Mouse (Mus musculus): ENCODE measurements around the gene Frrs1.
A peak's percentile ranks its signal among the peaks of the same experiment; 100 is the strongest.

Frrs1 gene

DNA sequence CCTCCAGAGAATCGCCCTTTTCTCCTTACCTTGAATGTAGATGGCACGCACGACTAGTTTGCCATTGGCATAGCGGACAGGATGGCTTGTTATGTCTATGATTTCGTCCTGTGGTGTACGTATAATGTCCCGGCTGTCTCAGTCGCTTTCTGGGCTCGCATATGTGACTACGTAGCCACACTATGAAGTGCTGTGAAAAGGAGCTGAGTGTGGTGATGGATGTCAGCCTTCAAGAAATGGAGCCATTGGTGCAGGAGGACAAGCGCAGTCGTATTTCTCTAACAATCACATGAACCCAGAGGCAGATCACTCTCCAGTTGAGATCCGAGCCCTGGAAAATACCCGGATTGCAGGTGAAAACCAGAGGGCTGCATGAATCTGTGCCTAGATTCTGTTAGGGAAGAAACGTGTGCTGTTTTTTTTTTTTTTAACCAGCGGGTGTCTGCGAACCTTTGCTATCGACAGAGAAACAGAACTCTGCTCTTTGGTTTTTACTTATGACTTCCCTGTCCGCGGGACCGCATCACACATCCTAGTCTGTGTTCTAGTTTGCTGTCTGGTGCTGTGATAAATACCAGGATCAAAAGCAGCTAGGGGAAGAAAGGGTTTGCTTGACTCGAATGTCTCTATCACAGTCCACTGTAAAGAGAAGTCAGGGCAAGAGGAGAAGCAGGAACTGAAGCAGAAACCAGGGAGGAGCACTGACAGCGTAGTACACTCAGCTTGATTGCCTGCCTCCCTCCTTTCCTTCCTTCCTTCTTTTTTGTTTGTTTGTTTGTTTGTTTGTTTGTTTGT, 22.4 kb upstream of the Frrs1 start:
- no peak for TF ChIP-seq POU5F1 (IDR thresholded peaks at IDR 0.05; ENCODE audit: borderline replicate concordance, low read length)
- no peak for TF ChIP-seq CTCF (conservative IDR thresholded peaks at IDR 0.05; ENCODE audit: low read length)
- no peak for TF ChIP-seq NANOG (IDR thresholded peaks at IDR 0.05; ENCODE audit: borderline replicate concordance, low read length)
- Histone ChIP-seq H3K4me3 (replicated peaks; ENCODE audit: low read length) (peak overlapping the region; percentile 57), H3K9me3 (ENCODE audit: low read length) (no peaks in the 10 kb centered on the region), H3K36me3 (ENCODE audit: insufficient read depth, low read length) (no peaks in the 10 kb centered on the region), H3K27me3 (ENCODE audit: insufficient read depth, low read length) (0 out of 2 replicates have a peak, but pooled peaks cover 2% of the 10 kb centered on the region), H3K4me1 (replicated peaks; ENCODE audit: low read depth, low read length) (peaks cover 13% of the 10 kb centered on the region)

DNA sequence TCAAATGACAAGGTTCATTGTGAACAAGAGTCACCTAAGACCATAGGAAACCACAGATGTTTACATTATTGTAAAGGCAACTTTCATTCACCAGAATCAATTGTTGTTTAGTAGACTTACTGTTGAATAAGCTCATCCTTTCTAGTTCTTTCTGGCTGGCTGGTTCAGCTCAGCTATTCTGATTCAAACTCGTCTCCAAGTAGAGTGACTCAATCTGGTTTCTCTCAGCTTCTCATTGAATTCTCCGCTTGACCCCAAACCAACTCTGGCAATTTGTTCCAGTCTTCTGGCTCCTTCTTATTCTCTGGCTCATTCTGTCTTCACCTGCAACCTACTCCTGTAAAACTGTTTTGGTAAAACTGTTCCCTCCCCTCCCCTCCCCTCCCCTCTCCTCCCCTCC, 18.0 kb upstream of the Frrs1 start:
- Histone ChIP-seq H3K4me1 (replicated peaks; ENCODE audit: low read depth, low read length) (peaks cover 17% of the 10 kb centered on the region), H3K9me3 (ENCODE audit: low read length) (no peaks in the 10 kb centered on the region), H3K27me3 (ENCODE audit: insufficient read depth, low read length) (0 out of 2 replicates have a peak, but pooled peaks cover 2% of the 10 kb centered on the region), H3K36me3 (ENCODE audit: insufficient read depth, low read length) (no peaks in the 10 kb centered on the region), H3K4me3 (replicated peaks; ENCODE audit: low read length) (no peak overlapping the region)
- no peak for TF ChIP-seq NANOG (IDR thresholded peaks at IDR 0.05; ENCODE audit: borderline replicate concordance, low read length)
- TF ChIP-seq POU5F1 (IDR thresholded peaks at IDR 0.05; ENCODE audit: borderline replicate concordance, low read length), result no peak
- TF ChIP-seq CTCF (conservative IDR thresholded peaks at IDR 0.05; ENCODE audit: low read length), result no peak

DNA sequence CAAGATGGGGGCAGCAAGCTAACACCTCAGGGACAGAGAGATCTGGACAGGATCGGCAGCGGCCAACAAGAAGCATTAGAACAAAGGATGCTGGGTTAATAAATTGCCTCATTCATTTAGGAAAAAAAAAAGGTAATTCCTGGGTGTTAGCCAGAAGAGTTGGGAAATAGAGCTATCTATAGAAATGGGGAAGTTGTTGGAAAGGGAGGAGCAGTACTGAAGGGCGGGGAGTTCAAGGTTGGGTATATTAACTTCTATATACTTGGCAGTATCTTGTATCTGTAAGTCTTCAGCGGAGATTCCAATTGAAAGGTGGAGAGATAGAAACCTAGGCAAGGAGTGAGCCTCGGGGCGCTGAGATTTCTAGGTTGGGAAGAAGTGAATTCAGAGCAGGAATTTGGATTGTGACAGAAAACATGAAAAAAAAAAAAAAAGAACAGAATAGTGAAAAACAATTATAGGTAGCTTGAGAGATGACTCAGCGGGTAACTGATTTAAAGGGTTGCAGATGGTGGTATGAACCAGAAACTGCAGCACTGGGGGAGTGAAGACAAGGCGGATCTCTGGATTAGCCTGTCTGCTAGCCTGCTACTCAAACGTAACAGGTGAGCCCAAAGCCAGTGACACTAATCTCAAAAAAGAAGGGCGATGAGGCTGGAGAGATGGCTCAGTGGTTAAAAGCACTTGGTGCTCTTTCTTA, 14.2 kb upstream of the Frrs1 start:
- H3K9me3 ChIP-seq (ENCODE audit: low read length), result no peaks in the 10 kb centered on the region
- peak overlapping the region; percentile 26; the same call in 1 of the 2 replicates for H3K4me3 ChIP-seq (replicated peaks; ENCODE audit: low read length)
- no peaks in the 10 kb centered on the region for H3K36me3 ChIP-seq (ENCODE audit: insufficient read depth, low read length)
- peaks cover 9% of the 10 kb centered on the region for H3K4me1 ChIP-seq (replicated peaks; ENCODE audit: low read depth, low read length)
- H3K27me3 ChIP-seq (ENCODE audit: insufficient read depth, low read length), result 0 out of 2 replicates have a peak, but pooled peaks cover 3% of the 10 kb centered on the region
- TF ChIP-seq NANOG (IDR thresholded peaks at IDR 0.05; ENCODE audit: borderline replicate concordance, low read length), result no peak
- no peak for TF ChIP-seq POU5F1 (IDR thresholded peaks at IDR 0.05; ENCODE audit: borderline replicate concordance, low read length)
- no peak for TF ChIP-seq CTCF (conservative IDR thresholded peaks at IDR 0.05; ENCODE audit: low read length)

DNA sequence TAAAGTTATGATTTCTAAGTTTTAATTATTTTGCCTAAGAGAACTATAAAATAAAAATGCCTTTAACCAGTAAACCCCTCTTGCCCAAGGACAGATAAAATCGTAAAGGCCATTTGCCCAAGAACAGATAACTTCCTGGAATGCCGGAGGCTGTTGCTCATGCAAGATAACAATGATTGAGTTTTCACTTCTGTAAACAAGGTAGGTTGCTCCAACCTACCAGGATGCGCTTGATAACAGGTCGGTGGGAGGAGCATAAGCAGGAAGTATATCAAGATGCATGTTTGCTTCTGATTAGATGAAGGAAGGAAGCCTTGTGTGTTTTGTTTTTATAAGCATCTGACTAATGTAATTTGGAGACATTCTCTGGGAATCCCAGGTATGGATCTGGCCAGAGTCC, 13.2 kb upstream of the Frrs1 start:
- Histone ChIP-seq H3K36me3 (ENCODE audit: insufficient read depth, low read length) (no peaks in the 10 kb centered on the region), H3K27me3 (ENCODE audit: insufficient read depth, low read length) (0 out of 2 replicates have a peak, but pooled peaks cover 3% of the 10 kb centered on the region), H3K4me3 (replicated peaks; ENCODE audit: low read length) (no peak overlapping the region), H3K4me1 (replicated peaks; ENCODE audit: low read depth, low read length) (peaks cover 9% of the 10 kb centered on the region), H3K9me3 (ENCODE audit: low read length) (no peaks in the 10 kb centered on the region)
- TF ChIP-seq CTCF (conservative IDR thresholded peaks at IDR 0.05; ENCODE audit: low read length) (no peak), POU5F1 (IDR thresholded peaks at IDR 0.05; ENCODE audit: borderline replicate concordance, low read length) (no peak), NANOG (IDR thresholded peaks at IDR 0.05; ENCODE audit: borderline replicate concordance, low read length) (no peak)

DNA sequence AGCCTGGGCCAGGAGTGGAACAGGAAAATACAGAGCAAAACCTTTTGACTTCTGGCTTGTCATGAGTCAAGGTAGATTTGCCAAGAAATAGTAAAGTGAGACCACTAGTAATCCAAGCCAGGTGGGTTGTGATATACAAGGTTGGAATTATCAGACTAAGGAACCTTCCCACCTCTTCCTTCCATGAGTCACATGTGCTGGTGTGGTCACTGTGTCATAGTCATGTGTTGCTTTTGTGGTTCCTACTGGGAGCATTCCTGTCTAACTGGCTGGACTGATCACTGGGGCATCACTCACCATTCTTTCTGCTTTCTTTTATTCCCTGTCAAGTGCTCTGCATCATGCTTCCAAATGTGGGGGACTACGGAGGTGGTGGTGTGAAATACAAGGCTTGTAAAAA, 11.2 kb upstream of the Frrs1 start:
- Histone ChIP-seq H3K27me3 (ENCODE audit: insufficient read depth, low read length) (0 out of 2 replicates have a peak, but pooled peaks cover 3% of the 10 kb centered on the region), H3K36me3 (ENCODE audit: insufficient read depth, low read length) (no peaks in the 10 kb centered on the region), H3K4me3 (replicated peaks; ENCODE audit: low read length) (no peak overlapping the region), H3K4me1 (replicated peaks; ENCODE audit: low read depth, low read length) (peaks cover 9% of the 10 kb centered on the region), H3K9me3 (ENCODE audit: low read length) (no peaks in the 10 kb centered on the region)
- TF ChIP-seq CTCF (conservative IDR thresholded peaks at IDR 0.05; ENCODE audit: low read length) (no peak), POU5F1 (IDR thresholded peaks at IDR 0.05; ENCODE audit: borderline replicate concordance, low read length) (no peak), NANOG (IDR thresholded peaks at IDR 0.05; ENCODE audit: borderline replicate concordance, low read length) (no peak)

DNA sequence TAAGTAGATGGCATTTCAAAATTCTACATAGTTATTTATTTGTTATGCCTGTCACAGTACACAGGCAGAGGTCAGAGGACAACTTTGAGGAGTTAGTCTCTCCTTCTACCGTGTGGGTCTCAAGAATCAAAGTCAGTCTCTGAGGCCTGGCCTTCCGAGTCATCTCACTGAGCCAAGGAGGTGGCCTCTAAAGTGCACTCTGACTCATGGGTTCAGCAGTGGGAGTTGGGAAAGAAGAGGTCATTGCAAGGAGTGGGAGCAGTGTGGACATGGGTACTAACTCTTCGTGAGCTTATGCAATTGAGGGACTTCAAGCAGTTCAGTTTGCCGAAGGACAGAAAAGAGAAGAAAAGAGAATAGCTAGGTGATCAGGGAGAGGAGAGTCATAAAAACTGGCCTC, 10.3 kb upstream of the Frrs1 start:
- Histone ChIP-seq H3K27me3 (ENCODE audit: insufficient read depth, low read length) (0 out of 2 replicates have a peak, but pooled peaks cover 3% of the 10 kb centered on the region), H3K36me3 (ENCODE audit: insufficient read depth, low read length) (no peaks in the 10 kb centered on the region), H3K4me3 (replicated peaks; ENCODE audit: low read length) (no peak overlapping the region), H3K4me1 (replicated peaks; ENCODE audit: low read depth, low read length) (peaks cover 9% of the 10 kb centered on the region), H3K9me3 (ENCODE audit: low read length) (no peaks in the 10 kb centered on the region)
- no peak for TF ChIP-seq POU5F1 (IDR thresholded peaks at IDR 0.05; ENCODE audit: borderline replicate concordance, low read length)
- TF ChIP-seq CTCF (conservative IDR thresholded peaks at IDR 0.05; ENCODE audit: low read length), result no peak
- TF ChIP-seq NANOG (IDR thresholded peaks at IDR 0.05; ENCODE audit: borderline replicate concordance, low read length), result no peak

DNA sequence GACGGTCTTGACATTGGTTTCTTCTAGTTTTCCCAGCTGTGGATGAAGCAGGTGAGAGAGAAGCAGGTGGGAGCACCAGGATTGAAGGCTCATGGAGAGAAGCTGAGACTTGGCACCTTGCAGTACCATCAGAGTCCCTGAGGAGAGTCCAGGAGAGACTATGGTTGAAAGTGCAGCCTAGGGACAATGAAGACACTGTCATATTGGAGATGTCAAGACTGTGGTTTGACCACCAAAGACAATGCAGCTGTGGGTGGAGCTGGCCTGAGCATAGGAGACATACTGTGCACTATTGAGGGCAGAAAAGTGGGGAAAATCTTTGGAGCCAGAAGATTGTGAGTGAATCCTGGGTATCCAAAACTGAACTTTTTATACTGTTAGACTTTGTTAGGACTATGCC, 8.9 kb upstream of the Frrs1 start:
- 0 out of 2 replicates have a peak, but pooled peaks cover 3% of the 10 kb centered on the region for H3K27me3 ChIP-seq (ENCODE audit: insufficient read depth, low read length)
- no peaks in the 10 kb centered on the region for H3K4me1 ChIP-seq (replicated peaks; ENCODE audit: low read depth, low read length)
- no peak overlapping the region for H3K4me3 ChIP-seq (replicated peaks; ENCODE audit: low read length)
- H3K9me3 ChIP-seq (ENCODE audit: low read length), result no peaks in the 10 kb centered on the region
- no peaks in the 10 kb centered on the region for H3K36me3 ChIP-seq (ENCODE audit: insufficient read depth, low read length)
- TF ChIP-seq CTCF (conservative IDR thresholded peaks at IDR 0.05; ENCODE audit: low read length) (no peak), POU5F1 (IDR thresholded peaks at IDR 0.05; ENCODE audit: borderline replicate concordance, low read length) (no peak), NANOG (IDR thresholded peaks at IDR 0.05; ENCODE audit: borderline replicate concordance, low read length) (no peak)

DNA sequence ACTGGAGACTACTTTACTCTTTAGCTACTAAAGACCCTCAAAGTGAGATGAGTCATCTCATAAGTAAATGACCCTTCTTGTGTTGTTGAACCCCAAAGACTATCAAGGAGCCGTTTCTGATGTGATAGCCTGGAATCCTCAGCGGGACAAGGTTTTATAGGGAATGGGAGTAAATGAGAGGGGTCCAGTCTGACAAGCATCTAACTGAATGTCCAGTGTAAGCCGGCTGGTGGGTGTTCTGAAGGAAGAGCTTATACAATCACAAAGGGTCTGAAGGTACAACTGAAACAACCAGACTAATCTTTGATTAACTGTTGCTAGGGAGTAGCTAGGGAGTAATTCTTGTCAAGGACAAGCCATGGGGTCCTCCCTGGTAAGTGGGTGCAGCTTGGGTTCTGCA, 6.8 kb upstream of the Frrs1 start:
- H3K4me1 ChIP-seq (replicated peaks; ENCODE audit: low read depth, low read length), result peaks cover 3% of the 10 kb centered on the region; the same call in 1 of the 2 replicates
- H3K27me3 ChIP-seq (ENCODE audit: insufficient read depth, low read length), result 0 out of 2 replicates have a peak, but pooled peaks cover 3% of the 10 kb centered on the region
- no peaks in the 10 kb centered on the region for H3K36me3 ChIP-seq (ENCODE audit: insufficient read depth, low read length)
- TF ChIP-seq NANOG (IDR thresholded peaks at IDR 0.05; ENCODE audit: borderline replicate concordance, low read length), result no peak
- TF ChIP-seq POU5F1 (IDR thresholded peaks at IDR 0.05; ENCODE audit: borderline replicate concordance, low read length), result no peak
- TF ChIP-seq CTCF (conservative IDR thresholded peaks at IDR 0.05; ENCODE audit: low read length), result no peak
- no peak overlapping the region for H3K4me3 ChIP-seq (replicated peaks; ENCODE audit: low read length)
- no peaks in the 10 kb centered on the region for H3K9me3 ChIP-seq (ENCODE audit: low read length)

All from E14TG2a.4 (cell line).